In the genomic region with DNA sequence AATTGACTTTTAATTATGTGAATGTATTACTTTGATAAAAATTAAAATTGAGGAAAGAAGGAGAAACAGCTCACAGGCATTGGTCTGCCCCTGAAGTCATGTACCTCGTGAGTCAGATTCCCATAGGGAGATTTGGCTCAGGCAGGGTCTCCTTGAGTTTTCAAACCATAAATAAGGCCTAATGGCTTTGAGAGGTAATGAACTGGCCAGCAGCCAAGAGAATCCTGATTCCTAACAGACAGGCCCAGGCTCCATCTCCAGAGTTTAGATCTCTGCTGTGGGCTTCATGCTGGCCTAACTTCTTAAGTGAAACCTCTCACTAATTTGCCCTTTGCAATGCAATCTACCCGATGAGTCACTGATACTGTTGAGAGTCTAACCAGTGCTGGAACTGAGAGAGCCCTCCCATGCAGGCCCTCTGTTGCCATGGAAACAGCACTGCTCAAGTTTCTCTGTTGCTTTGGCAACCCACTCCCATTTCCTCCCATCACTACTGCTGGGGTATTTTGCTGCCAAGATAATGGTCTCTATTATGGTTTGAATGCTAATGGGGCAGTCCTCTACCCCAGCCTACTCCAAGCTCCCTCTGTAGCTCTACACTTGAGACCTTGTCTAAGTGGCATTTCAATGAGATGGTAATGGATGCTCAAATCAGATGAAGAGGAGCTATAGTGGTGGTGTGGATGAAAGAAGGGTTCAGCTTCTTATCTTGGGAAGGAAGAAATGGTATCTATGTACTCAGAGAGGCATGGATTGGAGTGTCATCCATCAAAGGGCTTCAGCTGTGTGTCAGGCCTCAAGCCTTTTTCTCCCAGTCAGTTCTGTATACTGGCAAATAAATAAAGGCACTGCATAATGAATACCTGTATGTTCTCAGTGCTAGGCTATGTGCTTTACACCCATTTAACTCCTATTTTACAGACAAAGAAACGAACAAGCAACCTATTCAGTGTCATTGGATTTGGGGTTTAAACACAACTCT, we compare ENCODE assay signal across 8 mouse cellular contexts.
DNase-seq lines count a peak whose midpoint lies in the region; ATAC-seq lines count a peak whose summit lies in the region.

No protein-coding gene starts in this region.

- no peak for ATAC-seq in granulocyte monocyte progenitor cell, adult 5-6 weeks (replicated peaks; ENCODE audit: poor library complexity, severe bottlenecking)

- peak; percentile 88 to 89 for DNase-seq in cerebellum, postnatal 10 days
- DNase-seq in cerebellum, postnatal 36 days, result no peak
- peak; percentile 97 for DNase-seq in brain, adult 2 months (ENCODE audit: low read depth, low spot score)
- peak; percentile 75 to 85 for DNase-seq in frontal cortex, postnatal 10 days (ENCODE audit: low spot score in 2 of 2)
- peak; percentile 85 to 88 for DNase-seq in left cerebral cortex, adult 9 months (ENCODE audit: low spot score in 2 of 2)
- peak; percentile 69 for DNase-seq in retina, postnatal 1 day
- no peak for DNase-seq in urinary bladder, postnatal 14 days (ENCODE audit: low spot score)

Comparison
In these comparisons a context has a peak if more than half of its experiments do, and no peak if none do; other contexts are left out.
1. DNase-seq: peak in cerebellum, postnatal 10 days (2 of 2), brain, adult 2 months (single experiment), frontal cortex, postnatal 10 days (2 of 2), left cerebral cortex, adult 9 months (2 of 2) and retina, postnatal 1 day (single experiment); none in cerebellum, postnatal 36 days (0 of 2) and urinary bladder, postnatal 14 days (single experiment).